9 mouse cellular contexts compared by ENCODE assay signal in genomic region chr9:94691311-94692087, GRCm38 (mm10). TPM values are rescaled to one million over a fixed set of nuclear protein-coding genes. Genes with fewer than 3 reads are reported as not detected.
DNase-seq lines count a peak whose midpoint lies in the region; ATAC-seq lines count a peak whose summit lies in the region.
"Had no signal": no experiment of that assay in that cellular context is flagged by ENCODE, and none has a peak within 500 bp of the region (broad histone marks: within the 10 kb centered on the region; RNA-seq: fewer than 3 reads in every experiment).

No protein-coding gene starts in this region.

- H3K4me3 ChIP-seq in liver, embryonic 12.5 days, result no peak overlapping the region
- H3K4me3 ChIP-seq: midbrain, embryonic 13.5 days had no signal

- H3K9me3 ChIP-seq in liver, embryonic 12.5 days (replicated peaks), result no peaks in the 10 kb centered on the region
- H3K9me3 ChIP-seq: midbrain, embryonic 13.5 days had no signal

- H3K4me1 ChIP-seq in liver, embryonic 12.5 days, result peaks cover 59% of the 10 kb centered on the region
- H3K4me1 ChIP-seq: midbrain, embryonic 13.5 days had no signal

- no peaks in the 10 kb centered on the region for H3K36me3 ChIP-seq in liver, embryonic 12.5 days
- H3K36me3 ChIP-seq: midbrain, embryonic 13.5 days had no signal

- H3K4me2 ChIP-seq in liver, embryonic 12.5 days, result no peak overlapping the region; the same call in 1 of the 2 replicates
- H3K4me2 ChIP-seq: midbrain, embryonic 13.5 days had no signal

- DNase-seq in lung, postnatal 36 days, result peak; percentile 42
- no peak for DNase-seq in lung, postnatal 14 days
- DNase-seq in thymus, postnatal 25 days, result peak; percentile 60
- no peak for DNase-seq in gastrocnemius, postnatal 25 days
- no peak for DNase-seq in frontal cortex, adult 2 months (ENCODE audit: extremely low spot score in 1 of 2, low spot score in 1 of 2)
- no peak for DNase-seq in left cerebral cortex, adult 9 months (ENCODE audit: low spot score in 2 of 2)

- WGBS in liver, embryonic 12.5 days (ENCODE audit: insufficient replicate concordance), result 22% methylated on average over 10 of the region's 10 CpGs

- peak; percentile 70 for ATAC-seq in common myeloid progenitor, adult 5-6 weeks (replicated peaks; ENCODE audit: low read depth, poor library complexity, severe bottlenecking)
- ATAC-seq in liver, embryonic 12.5 days, result no peak
- ATAC-seq: midbrain, embryonic 13.5 days had no signal

- no peak overlapping the region for H3K9ac ChIP-seq in liver, embryonic 12.5 days
- H3K9ac ChIP-seq: midbrain, embryonic 13.5 days had no signal

- H3K27me3 ChIP-seq in liver, embryonic 12.5 days (replicated peaks), result no peaks in the 10 kb centered on the region
- H3K27me3 ChIP-seq: midbrain, embryonic 13.5 days had no signal

- peak overlapping the region; percentile 32; the same call in 1 of the 2 replicates for H3K27ac ChIP-seq in liver, embryonic 12.5 days
- H3K27ac ChIP-seq: midbrain, embryonic 13.5 days had no signal

RNA-seq across cellular contexts. Expression of gene Slc9a9, which starts 21.8 kb away (rescaled TPM):
- 13.7 and 15.9 TPM in 2 replicates for total RNA-seq in common myeloid progenitor, adult 5-6 weeks (2017)
- 1.6 and 1.7 TPM in 2 replicates for polyA plus RNA-seq in liver, embryonic 12.5 days (2016; fragmentation: Nextera tagmentation; extraction: Ambion mirVana)
- 1 to 10 TPM; 2.5 to 2.9 TPM for total RNA-seq in gastrocnemius, postnatal 25 days (2021)
- 18.4 and 20.8 TPM in 2 replicates for polyA plus RNA-seq in frontal cortex, adult 2 months (2012; rRNA removed)

Comparison
In these comparisons a context has a peak if more than half of its experiments do, and no peak if none do; other contexts are left out.
1. DNase-seq: peak in lung, postnatal 36 days (single experiment) and thymus, postnatal 25 days (single experiment); none in lung, postnatal 14 days (single experiment), gastrocnemius, postnatal 25 days (single experiment), frontal cortex, adult 2 months (0 of 2) and left cerebral cortex, adult 9 months (0 of 2).